Mouse (Mus musculus) heart, adult 18-20 months (tissue): ENCODE results near the gene P2rx3. TPM values are rescaled to one million over a fixed set of nuclear protein-coding genes. Genes with fewer than 3 reads are reported as not detected.

Source experiments
- DNase-seq, 2 experiments: peaks; one replicate each; pipeline ENCODE4 v3.0.0; 2021 to 2022; ENCODE audit warnings: mixed read lengths in 1 of 2
- total RNA-seq, 2 experiments: library from RNA; stranded (reverse); gene quantifications; 2 replicates each; pipeline ENCODE4 v1.2.3; 2021

Gene P2rx3
- total RNA-seq, 2 experiments from 2014 or later, result 0.20 to 0.44 TPM

- DNase-seq, result no peak
Measured at GRCm38 (mm10) chr2:85043623-85044022, 6.4 kb upstream of the P2rx3 start.

DNA sequence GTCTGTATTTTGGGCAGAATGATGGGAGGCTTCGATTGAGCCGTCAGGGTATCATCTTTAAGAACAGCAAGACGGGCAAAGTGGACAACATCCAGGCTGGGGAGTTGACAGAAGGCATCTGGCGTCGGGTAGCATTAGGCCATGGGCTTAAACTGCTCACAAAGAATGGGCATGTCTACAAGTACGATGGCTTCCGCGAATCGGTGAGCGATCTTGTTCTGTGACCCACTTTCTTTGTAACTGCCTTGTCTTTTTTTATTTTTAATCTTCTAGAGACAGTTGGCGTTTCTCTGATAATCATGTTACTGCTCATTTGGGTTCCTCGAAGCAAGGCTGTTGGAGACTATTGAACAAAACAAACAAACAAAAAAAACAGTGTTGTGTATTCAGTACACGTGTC lies 1.1 kb upstream of the P2rx3 start:
- no peak for DNase-seq

- DNase-seq, result no peak
Measured at GRCm38 (mm10) chr2:85036507-85037046, 685 bp downstream of the P2rx3 start.

DNA sequence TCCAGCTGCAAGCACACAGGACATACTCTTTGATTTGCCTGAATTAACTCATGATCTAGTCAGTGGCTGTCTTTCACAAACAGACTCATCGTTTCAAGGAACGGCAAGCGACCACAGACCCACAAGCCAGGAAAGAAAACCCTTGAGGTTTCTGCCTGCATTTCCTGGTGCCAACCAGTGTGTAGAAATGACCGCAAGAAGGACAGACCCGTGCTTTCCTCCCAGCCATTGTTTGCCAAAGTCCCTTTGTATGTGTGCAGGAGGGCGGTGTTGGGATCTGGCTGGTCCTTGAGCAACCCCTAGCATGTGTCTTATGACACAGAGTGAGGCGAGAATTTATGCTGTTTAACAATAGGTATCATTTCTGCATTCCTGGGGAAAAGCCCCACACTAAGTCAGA lies 3.1 kb downstream of the P2rx3 start:
- DNase-seq, result no peak

- no peak for DNase-seq
Measured at GRCm38 (mm10) chr2:85033121-85033520, 4.1 kb downstream of the P2rx3 start.

- DNase-seq, result no peak
Measured at GRCm38 (mm10) chr2:85030989-85031388, 6.3 kb downstream of the P2rx3 start.

DNA sequence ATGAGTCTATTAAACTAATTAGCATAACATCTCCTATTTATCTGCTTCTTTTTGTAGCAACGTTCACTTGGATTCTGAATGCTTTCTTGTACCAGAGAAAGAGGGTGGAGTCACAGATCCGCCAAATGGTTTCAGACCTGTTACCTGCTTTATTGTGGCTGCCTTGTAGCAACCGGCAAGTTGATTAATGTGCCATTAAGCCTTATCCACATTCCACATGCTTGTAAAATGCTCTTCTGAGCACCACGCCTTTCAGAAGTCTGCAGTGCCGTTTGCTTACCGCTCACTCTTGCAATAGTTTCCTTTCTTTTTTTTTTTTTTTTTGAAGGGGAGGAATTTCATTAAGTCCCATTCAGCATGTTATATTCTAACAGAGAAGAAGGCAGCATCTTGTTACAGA lies 7.4 kb downstream of the P2rx3 start:
- DNase-seq, result no peak

GRCm38 (mm10) chr2:85027281-85027680 lies 10.0 kb downstream of the P2rx3 start:
- DNase-seq, result no peak

DNA sequence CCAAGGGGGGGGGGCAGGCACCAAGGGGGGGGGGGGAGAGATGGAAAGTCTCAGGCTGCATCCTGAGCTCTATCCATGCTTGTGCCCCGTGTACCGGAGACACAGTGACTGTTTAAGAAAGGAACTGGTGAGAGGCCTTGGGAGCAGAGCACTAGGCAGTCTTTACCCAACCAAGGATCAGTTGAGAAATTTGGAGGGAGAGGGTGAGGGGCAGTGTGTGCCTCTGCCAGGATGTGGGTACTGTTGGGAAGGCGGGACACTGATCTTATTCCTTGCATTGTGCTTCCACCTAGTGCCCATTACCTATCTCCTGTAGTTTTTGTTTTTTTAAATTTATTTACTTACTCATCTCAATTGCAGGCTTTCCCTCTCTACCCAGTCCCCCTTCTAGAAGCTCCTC lies 11.1 kb downstream of the P2rx3 start:
- DNase-seq, result no peak

GRCm38 (mm10) chr2:85022043-85022442 lies 15.2 kb downstream of the P2rx3 start:
- DNase-seq, result no peak

- DNase-seq, result no peak
Measured at GRCm38 (mm10) chr2:85014588-85014982, 22.7 kb downstream of the P2rx3 start.

- no peak for DNase-seq
Measured at GRCm38 (mm10) chr2:85013826-85014587, 23.3 kb downstream of the P2rx3 start.

DNA sequence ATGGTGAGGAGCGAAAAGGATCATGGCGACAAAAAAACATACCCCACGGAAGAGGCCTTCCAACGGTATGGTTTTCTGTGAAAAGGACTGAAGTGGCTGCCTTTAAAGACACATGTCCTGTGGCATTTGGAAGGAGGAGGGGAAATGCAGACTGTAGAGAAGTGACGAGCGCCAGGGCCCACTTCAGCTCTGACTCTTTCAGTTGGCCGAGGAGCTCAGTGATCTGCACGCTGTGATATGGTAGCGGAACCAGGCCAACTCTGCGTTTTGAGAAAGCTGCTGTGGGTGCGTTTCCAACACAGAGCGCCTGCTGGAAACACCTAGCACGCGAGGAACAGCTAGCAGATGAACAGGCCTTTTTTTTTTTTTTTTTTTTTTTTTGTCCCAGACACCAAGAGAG lies 24.6 kb downstream of the P2rx3 start:
- DNase-seq, result no peak

GRCm38 (mm10) chr2:85011906-85012604 lies 25.2 kb downstream of the P2rx3 start:
- DNase-seq, result peak; percentile 46 to 52

DNA sequence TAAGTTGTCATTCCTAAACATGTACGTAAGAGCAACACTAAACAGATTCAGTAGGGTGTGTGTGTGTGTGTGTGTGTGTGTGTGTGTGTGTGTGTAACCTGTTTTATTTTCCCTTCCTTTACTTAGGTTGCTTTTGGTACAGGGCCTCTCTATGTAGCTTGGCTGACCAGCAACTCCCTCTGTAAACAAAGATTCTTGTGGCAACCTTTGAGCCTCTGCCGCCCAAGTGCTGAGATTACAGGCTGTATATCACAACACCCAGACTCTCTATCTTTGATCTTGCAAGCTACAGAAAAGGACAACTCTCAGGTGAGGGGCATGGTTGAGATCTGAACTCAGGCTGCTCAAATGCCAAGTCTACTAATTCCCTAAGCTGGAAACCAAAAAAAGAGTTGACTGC lies 28.1 kb downstream of the P2rx3 start:
- no peak for DNase-seq

- DNase-seq, result peak; percentile 24 to 60
Measured at GRCm38 (mm10) chr2:85007729-85008128, 29.5 kb downstream of the P2rx3 start.

- no peak for DNase-seq
Measured at GRCm38 (mm10) chr2:85006600-85006999, 30.7 kb downstream of the P2rx3 start.

- DNase-seq, result no peak
Measured at GRCm38 (mm10) chr2:85004341-85004740, 32.9 kb downstream of the P2rx3 start.

GRCm38 (mm10) chr2:85002575-85002974 lies 34.7 kb downstream of the P2rx3 start:
- no peak for DNase-seq

- DNase-seq, result peak in 1 of 2 experiments; percentile 19
Measured at GRCm38 (mm10) chr2:85001497-85001896, 35.8 kb downstream of the P2rx3 start.

DNA sequence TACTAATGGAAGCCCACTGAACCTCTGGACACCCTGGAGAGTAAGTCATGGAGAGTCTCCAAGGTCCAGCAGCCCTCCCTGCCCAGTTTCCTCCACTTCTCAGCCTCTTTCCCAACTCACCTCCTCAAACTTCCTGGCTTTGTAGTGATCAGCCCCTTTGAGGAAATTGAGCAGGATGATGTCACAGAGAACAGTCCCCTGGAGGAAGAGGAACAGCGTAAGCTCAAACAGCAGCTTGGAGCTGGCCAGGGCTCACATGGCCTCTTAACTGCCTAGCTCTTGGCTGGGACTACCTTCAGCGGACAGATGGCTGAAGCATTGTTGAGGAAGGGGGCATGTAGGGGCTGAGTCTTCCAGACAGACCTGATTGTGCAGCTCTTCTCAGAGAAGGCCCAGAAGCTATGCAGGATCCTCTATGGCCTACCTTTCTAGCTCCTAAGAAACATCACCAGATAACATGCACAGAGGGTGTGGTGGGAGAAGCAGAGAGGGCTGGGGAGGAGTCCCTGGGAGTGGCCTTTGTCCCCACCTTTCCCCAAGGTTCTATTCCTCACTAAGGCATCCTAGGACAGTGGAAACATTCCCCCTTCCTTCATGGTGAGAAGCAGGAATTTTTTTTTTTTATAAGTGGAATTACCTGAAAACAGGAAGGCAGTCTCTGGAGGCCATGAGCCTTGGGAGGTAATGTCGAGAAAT lies 37.6 kb downstream of the P2rx3 start:
- peak in 1 of 2 experiments; percentile 56 for DNase-seq

DNA sequence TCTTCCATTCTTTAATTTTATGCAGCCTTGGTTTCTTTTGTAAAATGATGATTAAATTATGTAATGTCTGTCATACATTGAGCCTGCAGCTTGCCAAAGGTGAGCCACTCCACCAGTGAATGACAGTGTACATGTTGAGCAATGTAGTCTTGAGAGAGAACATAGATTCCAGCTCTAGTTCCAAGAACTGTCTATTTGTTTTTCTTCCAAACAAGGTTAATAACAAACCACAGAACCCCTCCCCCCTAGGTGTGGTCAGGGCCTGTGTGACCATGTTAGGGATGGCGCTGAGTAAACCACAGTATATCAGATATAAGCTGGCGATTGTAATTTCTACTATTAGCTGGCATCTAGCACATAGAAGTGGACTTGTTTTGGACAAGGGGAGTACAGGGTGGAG lies 40.9 kb downstream of the P2rx3 start:
- DNase-seq, result no peak

GRCm38 (mm10) chr2:84987930-84988329 lies 49.3 kb downstream of the P2rx3 start, which contains the start of gene Prg3:
TSS of gene Prg3 (plus strand) at chr2:84988215.
- no peak for DNase-seq
